Mouse (Mus musculus) G1E (cell line): ENCODE data around the gene Trim45.

Experiments
- CTCF ChIP-seq: IDR thresholded peaks from 2 replicates; pipeline ENCODE4 v1.5.1; 2012; ENCODE audit warnings: low read depth, low read length, inconsistent platforms, mixed read lengths
- GATA2 ChIP-seq: IDR thresholded peaks from 2 replicates; pipeline ENCODE4 v1.6.1; 2012; ENCODE audit warnings: low read depth, low read length, inconsistent platforms, borderline replicate concordance
- POLR2AphosphoS5 ChIP-seq: IDR thresholded peaks from 2 replicates; pipeline ENCODE4 v1.6.1; 2012; ENCODE audit warnings: low read depth, low read length, inconsistent platforms; ENCODE audit not compliant: insufficient replicate concordance
- TAL1 ChIP-seq: conservative IDR thresholded peaks from 2 replicates; pipeline ENCODE4 v1.6.1; 2012; ENCODE audit warnings: low read depth, low read length, inconsistent platforms, mixed read lengths

DNA sequence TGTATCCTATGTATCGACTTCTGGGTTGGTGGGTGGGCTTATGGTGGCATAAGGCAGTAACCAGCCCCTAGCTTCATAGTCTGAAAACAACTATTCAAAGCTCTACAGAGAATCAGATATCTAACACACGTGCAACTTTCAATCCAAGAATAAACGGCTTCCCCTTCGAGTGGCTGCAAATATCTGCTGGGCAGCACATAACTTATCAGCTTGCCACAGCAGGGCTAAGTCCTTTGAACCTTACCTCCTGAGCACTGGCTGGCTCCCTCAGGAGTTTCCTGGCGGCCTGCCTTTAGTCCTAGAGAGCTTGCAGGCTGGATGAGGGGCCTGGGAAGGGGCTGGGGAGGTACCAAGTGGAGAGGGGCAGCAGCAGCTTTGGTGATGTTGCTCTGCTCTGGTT, 39.0 kb downstream of the Trim45 start:
- no peak for TF ChIP-seq CTCF
- no peak for TF ChIP-seq POLR2AphosphoS5
- no peak for TF ChIP-seq GATA2
- no peak for TF ChIP-seq TAL1
